Mouse (Mus musculus): ENCODE measurements around the gene Rrp12. TPM values are rescaled to one million over a fixed set of nuclear protein-coding genes. Genes with fewer than 3 reads are reported as not detected.
"Not testable (repeated sequence)": the region's sequence is repeated elsewhere in the genome, so short reads cannot be mapped to it uniquely, and the experiment has no call there.

Gene Rrp12
- polyA plus RNA-seq, 1 experiment: 19.0 TPM

GRCm38 (mm10) chr19:41907079-41907760 lies 11.2 kb upstream of the Rrp12 start:
- no peak for DNase-seq (ENCODE audit: extremely low spot score in 1 of 2, low spot score in 1 of 2)

GRCm38 (mm10) chr19:41906311-41907078 lies 10.5 kb upstream of the Rrp12 start:
- DNase-seq (ENCODE audit: extremely low spot score in 1 of 2, low spot score in 1 of 2): no peak

- no peak for DNase-seq (ENCODE audit: extremely low spot score in 1 of 2, low spot score in 1 of 2)
These were observed 9.3 kb upstream of the Rrp12 start for GRCm38 (mm10) chr19:41905246-41905645.

GRCm38 (mm10) chr19:41902848-41903593 lies 7.0 kb upstream of the Rrp12 start:
- DNase-seq (ENCODE audit: extremely low spot score in 1 of 2, low spot score in 1 of 2): no peak

- DNase-seq (ENCODE audit: extremely low spot score in 1 of 2, low spot score in 1 of 2): no peak
These were observed 5.7 kb upstream of the Rrp12 start for GRCm38 (mm10) chr19:41901696-41902095.

GRCm38 (mm10) chr19:41900495-41901090 lies 4.6 kb upstream of the Rrp12 start:
- no peak for DNase-seq (ENCODE audit: extremely low spot score in 1 of 2, low spot score in 1 of 2)

- peak in 1 of 2 experiments; percentile 47 for DNase-seq (ENCODE audit: extremely low spot score in 1 of 2, low spot score in 1 of 2)
These were observed 2.9 kb upstream of the Rrp12 start for GRCm38 (mm10) chr19:41898860-41899259.

GRCm38 (mm10) chr19:41896319-41896711 lies 342 bp upstream of the Rrp12 start:
- no peak for DNase-seq (ENCODE audit: extremely low spot score in 1 of 2, low spot score in 1 of 2)

GRCm38 (mm10) chr19:41894959-41895358 lies 1.0 kb downstream of the Rrp12 start:
- DNase-seq (ENCODE audit: extremely low spot score in 1 of 2, low spot score in 1 of 2): no peak

- DNase-seq (ENCODE audit: extremely low spot score in 1 of 2, low spot score in 1 of 2): no peak
These were observed 7.8 kb downstream of the Rrp12 start for GRCm38 (mm10) chr19:41888191-41888590.

- no peak for DNase-seq (ENCODE audit: extremely low spot score in 1 of 2, low spot score in 1 of 2)
These were observed 12.1 kb downstream of the Rrp12 start for GRCm38 (mm10) chr19:41883882-41884281.

- no peak for DNase-seq (ENCODE audit: extremely low spot score in 1 of 2, low spot score in 1 of 2)
These were observed 14.1 kb downstream of the Rrp12 start for GRCm38 (mm10) chr19:41881842-41882241.

- no peak for DNase-seq (ENCODE audit: extremely low spot score in 1 of 2, low spot score in 1 of 2)
These were observed 21.6 kb downstream of the Rrp12 start for GRCm38 (mm10) chr19:41874356-41874755.

GRCm38 (mm10) chr19:41872285-41872684 lies 23.7 kb downstream of the Rrp12 start:
- DNase-seq (ENCODE audit: extremely low spot score in 1 of 2, low spot score in 1 of 2): peak in 1 of 2 experiments; percentile 61

GRCm38 (mm10) chr19:41869946-41870345 lies 26.0 kb downstream of the Rrp12 start:
- not testable (repeated sequence) for DNase-seq (ENCODE audit: extremely low spot score in 1 of 2, low spot score in 1 of 2)

- peak in 1 of 2 experiments; percentile 56 for DNase-seq (ENCODE audit: extremely low spot score in 1 of 2, low spot score in 1 of 2)
These were observed 26.7 kb downstream of the Rrp12 start for GRCm38 (mm10) chr19:41869296-41869695.

- DNase-seq (ENCODE audit: extremely low spot score in 1 of 2, low spot score in 1 of 2): no peak
These were observed 29.3 kb downstream of the Rrp12 start for GRCm38 (mm10) chr19:41866707-41867106.

- DNase-seq (ENCODE audit: extremely low spot score in 1 of 2, low spot score in 1 of 2): no peak
These were observed 38.1 kb downstream of the Rrp12 start for GRCm38 (mm10) chr19:41857816-41858310.

- no peak for DNase-seq (ENCODE audit: extremely low spot score in 1 of 2, low spot score in 1 of 2)
These were observed 38.7 kb downstream of the Rrp12 start for GRCm38 (mm10) chr19:41857086-41857762.

- no peak for DNase-seq (ENCODE audit: extremely low spot score in 1 of 2, low spot score in 1 of 2)
These were observed 43.5 kb downstream of the Rrp12 start for GRCm38 (mm10) chr19:41852423-41852822.

Data from frontal cortex, adult 2 months (tissue).